Mouse (Mus musculus): Measurements from ENCODE around the gene Rnft2. TPM values are rescaled to one million over a fixed set of nuclear protein-coding genes. Genes with fewer than 3 reads are reported as not detected.

The Rnft2 gene
- total RNA-seq, 2 experiments from 2014 or later = 1.0 to 1.8 TPM

DNA sequence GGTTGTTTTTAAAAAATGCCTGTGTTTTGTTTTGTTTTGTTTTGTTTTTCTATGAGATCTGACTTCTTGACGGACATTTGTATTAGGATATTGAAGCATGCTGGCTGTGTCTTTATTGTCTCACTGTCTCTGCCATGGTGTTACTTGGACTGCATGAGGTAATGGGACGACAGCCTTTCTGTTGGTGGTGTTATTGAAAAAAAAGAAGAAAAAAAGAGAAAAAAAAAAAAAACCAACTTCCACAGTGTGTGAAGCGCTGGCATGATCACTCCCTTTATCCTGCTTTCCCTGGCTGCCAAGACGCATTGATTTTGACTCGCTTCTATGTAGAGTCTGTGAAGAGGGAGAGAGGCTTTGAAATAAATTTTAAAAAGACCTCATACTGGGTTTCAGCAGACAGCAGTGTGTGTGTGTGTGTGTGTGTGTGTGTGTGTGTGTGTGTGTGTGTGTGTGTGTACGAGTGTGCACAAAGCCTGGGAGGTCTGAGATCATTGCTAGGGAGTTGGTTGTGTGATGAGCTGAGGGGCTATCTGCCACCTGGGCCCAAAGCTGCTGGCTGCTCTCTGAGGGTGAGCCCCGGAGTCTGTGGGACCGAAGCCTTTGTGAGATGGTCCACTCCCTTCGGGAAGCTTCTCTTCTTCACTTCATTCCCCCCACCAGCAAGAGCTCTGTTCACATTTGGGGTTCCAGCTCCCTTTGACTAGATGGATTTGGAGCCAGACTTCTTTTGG, 57.8 kb downstream of the Rnft2 start:
- intact Hi-C loops (cut with DNase I) = no loop called here
- no peak for DNase-seq

DNA sequence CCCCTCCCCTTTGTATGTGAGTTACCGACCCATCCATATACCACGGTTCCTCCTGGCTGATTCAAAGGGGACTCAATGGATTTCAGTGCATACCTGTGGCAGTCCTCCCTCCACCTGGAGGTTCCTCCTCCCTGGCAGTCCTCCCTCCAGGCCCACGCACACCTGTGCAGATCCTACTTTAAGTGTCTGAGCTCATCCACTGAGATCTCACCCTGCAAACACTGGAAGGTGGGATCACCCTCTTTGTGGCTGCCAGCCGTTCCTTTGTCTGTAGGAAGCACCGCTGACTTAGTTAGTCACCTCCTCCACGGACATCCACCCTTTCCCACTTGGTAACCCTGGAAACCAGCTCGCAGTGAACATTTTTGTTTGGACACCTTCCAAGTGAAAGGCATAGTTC, 67.3 kb downstream of the Rnft2 start:
- intact Hi-C loops (cut with DNase I) = no loop called here
- no peak for DNase-seq

DNA sequence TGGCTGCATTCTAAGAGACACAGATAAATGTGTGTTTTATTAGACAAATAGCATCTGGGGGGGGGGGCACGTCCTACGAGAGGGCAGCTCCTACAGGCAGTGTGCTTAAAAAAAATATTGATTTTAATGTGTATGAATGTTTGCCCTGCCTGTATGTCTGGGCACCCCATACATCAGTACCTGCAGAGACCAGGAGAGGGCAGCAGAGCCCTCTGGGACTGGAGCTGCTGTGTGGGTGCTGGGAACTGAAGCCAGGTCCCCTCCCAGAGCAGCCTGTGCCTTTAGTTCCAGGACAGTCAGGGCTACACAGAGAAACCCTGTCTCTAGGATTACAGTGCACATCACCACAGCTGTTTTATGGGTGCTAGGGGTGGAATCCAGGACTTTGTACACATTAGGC, 69.8 kb downstream of the Rnft2 start:
- intact Hi-C loops (cut with DNase I) = no loop called here
- DNase-seq = no peak

DNA sequence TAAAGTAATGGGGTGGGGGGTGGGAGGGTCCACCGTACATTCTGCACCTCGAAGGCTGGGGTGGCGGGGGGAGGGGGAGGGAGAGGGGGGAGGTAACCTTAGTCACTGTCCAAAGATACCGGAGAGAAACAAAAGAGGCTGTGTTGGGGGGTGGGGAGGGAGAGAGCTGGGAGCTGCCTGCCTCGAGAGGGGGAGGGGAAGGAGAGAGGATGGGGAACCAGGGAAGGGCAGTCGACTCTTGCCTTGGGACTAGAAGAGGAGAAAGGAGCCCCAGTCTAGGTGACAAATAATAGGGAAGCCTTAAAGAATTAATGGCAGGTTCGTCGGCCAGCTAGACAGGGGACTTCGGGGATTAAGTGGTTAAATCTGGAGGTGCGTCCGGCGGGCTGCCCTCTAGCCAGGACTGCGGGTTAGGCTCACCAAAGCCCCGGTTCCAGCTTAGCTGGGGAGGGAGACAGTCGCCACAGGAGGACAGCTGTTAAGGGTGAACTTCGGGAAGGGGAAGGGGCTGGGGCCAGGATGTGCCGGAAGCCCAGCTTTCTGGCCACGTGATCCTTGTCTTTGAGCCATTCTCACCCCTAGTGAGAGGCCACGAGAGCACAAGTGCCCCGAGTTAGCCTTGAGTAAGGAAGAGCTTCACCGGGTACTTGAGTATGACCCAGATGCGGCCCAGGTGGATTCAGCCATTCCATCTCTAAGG, 70.5 kb downstream of the Rnft2 start:
- intact Hi-C loops (cut with DNase I) = loop anchor here (5.0 kb wide), 1 partner anchor 73 kb away; the partner anchor contains the start of genes 2410131K14Rik and Rnft2

DNA sequence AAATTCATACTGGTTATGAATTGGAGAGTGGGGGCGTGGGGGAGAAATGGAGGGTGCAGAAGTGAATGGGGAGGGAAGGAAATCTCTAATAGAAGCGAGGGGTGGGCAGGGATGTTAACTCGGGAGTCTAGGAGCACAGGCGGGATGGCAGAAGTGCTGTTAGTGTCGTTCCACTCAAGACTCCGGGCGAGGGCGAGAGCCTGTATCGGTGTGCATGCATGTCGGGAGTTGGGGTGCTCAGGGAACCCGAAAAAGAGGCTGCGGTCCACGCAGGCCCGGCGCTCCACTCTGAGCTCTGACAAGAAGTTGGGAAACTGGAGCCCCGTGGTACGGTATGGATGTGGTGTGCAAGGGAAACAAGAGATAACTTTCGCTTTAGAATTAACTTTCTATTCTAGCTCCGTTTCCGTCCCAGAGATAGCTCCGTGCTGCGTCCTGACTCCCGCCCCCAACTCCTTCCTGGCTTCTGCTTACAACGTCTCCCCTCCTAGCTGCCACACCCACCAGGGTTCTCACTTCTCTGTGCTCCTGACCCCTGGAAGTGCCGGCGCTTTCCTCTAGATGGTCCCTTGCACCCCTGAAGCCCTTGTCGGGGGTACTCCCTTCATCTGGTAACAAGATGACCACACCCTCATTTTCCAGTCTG, 72.7 kb downstream of the Rnft2 start:
- no peak for DNase-seq
- intact Hi-C loops (cut with DNase I) = loop anchor here (5.0 kb wide), 1 partner anchor 75 kb away; the partner anchor contains the start of genes 2410131K14Rik and Rnft2

More for the DNA sequence above, 70.5 kb downstream of the Rnft2 start:
- no peak for DNase-seq

DNA sequence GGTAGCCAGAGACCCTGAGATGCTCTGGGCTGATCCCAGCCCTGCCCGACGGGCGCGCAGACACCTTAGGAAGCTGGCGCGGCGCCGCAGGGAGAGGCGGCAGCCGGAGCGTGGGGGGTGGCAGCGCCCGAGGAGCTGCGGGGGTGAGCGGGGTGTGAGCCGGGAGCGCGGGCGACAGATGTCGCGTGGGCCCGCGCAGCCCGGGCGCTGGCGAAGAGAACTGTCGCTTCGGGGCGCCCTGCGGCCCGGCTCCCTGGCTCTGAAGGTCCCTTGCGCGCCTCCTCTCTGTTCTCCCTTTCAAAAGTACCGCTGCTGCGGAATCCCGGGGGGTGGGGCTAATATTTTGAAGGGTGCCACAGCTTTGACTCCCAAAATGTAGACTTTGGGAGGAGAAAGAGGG, 73.3 kb downstream of the Rnft2 start:
- peak in 1 of 2 experiments; percentile 19 for DNase-seq
- intact Hi-C loops (cut with DNase I) = loop anchor here (5.0 kb wide), 1 partner anchor 76 kb away; the partner anchor contains the start of genes 2410131K14Rik and Rnft2

DNA sequence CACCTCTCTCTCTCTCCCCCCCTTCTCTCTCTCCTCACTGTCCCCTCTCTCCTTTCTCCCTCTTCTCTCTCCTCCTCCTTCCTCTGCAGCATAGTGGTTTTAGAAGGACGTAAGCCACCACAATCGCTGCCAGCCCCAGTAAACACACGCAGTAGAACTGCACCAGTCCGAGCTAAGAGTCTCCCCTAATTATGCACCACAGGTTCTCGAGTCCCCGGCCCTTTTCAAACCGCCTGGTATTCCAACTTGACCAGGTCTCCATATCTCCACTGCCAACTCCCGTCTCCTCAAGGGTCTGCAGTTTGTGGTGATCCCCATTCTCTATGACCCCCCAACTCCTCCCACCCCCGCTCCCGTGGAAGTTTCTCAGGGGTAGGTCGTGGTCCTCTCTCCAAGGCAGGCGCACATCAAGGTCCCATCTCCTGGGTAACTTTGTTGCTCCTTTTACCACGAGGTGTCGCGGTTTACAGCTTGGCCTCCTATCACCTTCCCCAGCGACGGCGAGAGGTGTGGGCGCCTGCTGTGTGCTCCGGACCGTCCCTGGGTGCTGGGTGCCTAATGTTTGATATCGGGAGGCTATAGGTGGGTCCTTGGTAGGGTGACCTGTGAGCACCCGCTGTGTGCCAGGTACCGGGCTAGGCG, 73.9 kb downstream of the Rnft2 start:
- intact Hi-C loops (cut with DNase I) = loop anchor here (5.0 kb wide), 1 partner anchor 76 kb away; the partner anchor contains the start of genes 2410131K14Rik and Rnft2
- peak in 1 of 2 experiments; percentile 34 for DNase-seq

DNA sequence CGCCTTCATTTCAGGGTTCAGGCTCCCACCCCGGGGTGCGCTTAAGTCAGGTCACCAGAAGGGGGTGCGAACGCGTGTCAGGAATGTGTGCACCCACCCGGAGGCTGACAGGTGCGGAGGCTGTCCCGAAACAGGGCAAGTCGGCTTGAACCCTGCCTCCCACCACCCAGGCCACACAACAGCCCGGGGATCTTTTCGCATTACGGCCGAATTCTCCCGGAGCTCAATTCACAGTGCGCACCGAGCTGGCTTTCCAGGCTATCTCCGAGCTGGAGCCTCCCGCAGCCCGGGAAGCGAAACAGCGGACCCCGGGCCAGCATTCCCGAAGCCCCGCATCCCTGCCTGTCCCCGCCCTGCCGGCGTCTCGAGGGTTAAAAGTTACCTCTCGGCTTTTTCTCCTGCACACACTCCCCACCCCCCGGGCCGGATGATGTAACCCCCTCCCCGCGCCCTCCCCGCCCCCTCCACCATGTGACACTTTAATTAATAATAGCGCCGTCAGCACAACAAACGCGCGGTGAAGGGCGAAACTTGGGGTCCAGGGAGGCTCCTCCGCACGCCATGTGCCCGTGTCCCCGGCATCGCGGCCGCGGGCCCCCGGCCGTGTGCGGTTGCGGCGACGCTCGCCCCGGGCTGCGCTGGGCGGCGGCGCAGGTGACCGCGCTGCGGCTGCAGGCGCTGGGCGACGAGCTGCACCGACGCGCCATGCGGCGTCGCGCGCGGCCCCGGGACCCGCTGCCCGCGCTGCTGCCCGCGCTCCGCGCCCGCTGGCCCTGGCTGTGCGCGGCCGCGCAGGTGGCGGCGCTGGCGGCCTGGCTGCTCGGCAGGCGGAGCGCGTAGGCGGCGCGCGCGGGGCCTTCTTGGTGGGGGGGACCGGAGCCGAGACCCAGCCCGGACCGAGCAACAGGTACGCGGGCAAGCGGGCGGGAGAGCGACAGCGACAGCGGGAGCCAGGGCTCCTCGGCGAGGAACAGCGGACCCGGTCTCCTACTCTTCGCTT, 75.4 kb downstream of the Rnft2 start:
- intact Hi-C loops (cut with DNase I) = loop anchor here (5.0 to 10.0 kb wide), 2 partner anchors 78 to 565 kb away; partner anchors contain the start of genes 2410131K14Rik and Rnft2
- peak in 1 of 2 experiments; percentile 33 for DNase-seq

DNA sequence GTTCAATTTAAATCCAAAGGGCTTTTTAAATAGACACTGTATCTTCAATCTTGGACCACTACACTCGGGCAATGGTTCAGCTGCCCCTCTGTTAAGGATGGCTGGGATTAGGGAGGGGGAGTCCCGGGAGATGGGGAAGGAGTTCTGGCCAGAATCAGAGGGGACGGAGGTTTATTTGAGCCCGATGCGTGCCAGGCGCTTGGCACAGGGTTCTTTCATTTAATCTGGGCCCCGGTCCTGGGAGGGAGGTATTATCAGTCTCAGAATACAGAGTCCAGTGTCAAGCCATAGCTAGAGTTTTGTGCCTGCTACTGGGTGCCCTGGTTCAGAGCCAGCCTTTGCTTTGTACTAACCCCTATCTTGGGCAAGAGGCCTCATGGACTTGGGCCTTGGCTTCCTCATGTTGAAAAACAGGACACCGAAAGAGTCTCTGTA, 77.3 kb downstream of the Rnft2 start:
- intact Hi-C loops (cut with DNase I) = loop anchor here (10.0 kb wide), 1 partner anchor 567 kb away; no protein-coding TSS in a partner anchor

DNA sequence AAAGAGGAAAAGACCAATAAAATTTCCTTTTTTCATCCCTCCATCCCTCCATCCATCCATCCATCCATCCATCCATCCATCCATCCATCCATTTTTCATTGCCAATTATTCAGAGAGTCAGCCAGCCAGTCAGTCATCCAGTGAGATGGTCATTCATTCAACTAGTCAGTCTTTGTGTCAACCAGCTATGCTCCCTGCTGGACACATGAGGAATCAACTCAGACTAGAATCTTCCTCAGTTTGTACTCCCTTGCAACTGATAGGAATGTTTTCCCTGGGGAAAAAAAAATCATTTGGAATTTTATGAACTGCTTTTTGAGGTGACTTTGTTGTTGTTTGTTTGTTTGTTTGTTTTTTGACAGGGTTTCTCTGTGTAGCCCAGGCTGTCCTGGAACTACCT, 79.5 kb downstream of the Rnft2 start:
- DNase-seq = no peak
- intact Hi-C loops (cut with DNase I) = loop anchor here (2.0 to 10.0 kb wide), 2 partner anchors 49 to 569 kb away; no protein-coding TSS in a partner anchor

More for the DNA sequence above, 77.3 kb downstream of the Rnft2 start:
- DNase-seq = no peak

DNA sequence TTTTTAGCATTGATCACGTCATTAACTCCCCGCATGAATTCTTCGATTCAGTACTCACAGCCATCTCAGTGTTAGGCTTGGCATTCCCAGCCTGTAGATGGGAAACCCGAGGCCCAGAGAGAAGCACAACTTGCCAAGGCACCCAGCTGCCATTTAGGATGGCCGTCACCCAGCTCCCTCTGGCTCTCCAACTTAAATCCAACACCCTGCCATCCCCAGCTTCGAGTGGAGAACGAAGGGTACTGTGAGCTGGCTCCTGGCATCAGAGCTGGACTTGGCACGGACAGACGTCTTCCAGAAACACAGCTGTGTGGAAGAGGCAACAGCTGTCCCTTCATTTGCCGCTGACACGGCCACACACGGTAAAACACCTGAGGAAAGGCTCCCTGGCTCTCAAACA, 80.3 kb downstream of the Rnft2 start, which contains the start of gene Hrk:
Gene Hrk, plus strand, starts transcription at position 68 of the 400 bp plus-strand sequence.
- intact Hi-C loops (cut with DNase I) = loop anchor here (2.0 to 10.0 kb wide), 2 partner anchors 48 to 570 kb away; no protein-coding TSS in a partner anchor
- DNase-seq = no peak

DNA sequence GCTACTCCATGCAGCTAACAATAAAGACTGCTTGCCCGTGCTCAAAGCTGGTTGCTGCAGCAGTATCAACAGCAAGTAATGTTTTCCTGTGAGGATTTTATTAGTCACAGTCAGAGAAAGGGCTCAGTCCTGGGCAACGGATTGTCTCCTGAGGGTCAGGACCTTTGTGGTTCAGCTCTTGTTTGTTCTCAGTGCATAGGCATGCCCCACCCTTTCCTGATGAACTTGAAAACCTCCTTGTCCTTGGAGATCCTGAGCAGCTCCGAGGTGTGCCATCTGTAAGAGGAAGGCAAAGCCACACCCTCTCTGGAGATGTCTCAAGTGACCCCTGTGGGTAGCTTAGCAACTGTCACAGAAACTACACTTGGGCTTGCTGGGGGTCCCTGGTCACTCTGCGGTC, 84.2 kb downstream of the Rnft2 start:
- intact Hi-C loops (cut with DNase I) = loop anchor here (10.0 kb wide), 1 partner anchor 574 kb away; no protein-coding TSS in a partner anchor
- no peak for DNase-seq

DNA sequence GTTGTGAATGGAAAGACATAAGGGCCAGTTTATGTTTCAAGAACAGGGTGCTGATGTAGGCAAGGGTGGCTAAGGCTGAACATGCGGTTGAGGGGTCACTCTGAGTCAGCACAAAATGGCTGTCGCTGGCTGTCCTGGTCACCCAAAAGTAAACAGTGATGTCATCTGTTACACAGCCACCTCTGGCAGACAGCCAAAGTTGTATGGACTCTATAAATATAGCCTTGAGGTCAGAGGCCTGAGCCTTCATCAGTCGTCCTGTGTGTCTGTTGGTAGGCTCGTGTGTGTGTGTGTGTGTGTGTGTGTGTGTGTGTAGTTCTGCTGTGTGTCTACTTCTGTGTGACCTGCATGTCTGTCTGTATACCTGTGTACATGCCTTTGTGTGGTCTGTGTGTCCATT, 87.9 kb downstream of the Rnft2 start:
- no peak for DNase-seq
- intact Hi-C loops (cut with DNase I) = loop anchor here (5.0 kb wide), 1 partner anchor 60 kb away; no protein-coding TSS in a partner anchor

DNA sequence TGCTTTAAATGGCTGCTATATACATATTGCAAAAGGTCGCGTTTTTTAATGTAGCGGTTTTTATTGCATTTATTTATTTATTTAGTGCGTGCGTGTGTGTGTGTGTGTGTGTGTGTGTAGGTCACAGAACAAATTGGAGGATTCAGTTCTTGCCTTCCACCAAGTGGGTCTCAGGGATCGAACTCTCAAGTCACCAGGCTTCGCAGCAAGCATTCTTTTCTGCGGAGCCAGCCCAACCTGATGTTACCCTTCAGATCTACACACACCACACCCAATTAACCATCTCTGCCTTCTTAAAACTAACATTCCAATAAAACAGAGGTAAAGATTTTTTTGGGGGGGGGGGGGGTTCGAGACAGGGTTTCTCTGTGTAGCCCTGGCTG, 89.4 kb downstream of the Rnft2 start:
- DNase-seq = no peak
- intact Hi-C loops (cut with DNase I) = loop anchor here (5.0 kb wide), 1 partner anchor 58 kb away; no protein-coding TSS in a partner anchor

DNA sequence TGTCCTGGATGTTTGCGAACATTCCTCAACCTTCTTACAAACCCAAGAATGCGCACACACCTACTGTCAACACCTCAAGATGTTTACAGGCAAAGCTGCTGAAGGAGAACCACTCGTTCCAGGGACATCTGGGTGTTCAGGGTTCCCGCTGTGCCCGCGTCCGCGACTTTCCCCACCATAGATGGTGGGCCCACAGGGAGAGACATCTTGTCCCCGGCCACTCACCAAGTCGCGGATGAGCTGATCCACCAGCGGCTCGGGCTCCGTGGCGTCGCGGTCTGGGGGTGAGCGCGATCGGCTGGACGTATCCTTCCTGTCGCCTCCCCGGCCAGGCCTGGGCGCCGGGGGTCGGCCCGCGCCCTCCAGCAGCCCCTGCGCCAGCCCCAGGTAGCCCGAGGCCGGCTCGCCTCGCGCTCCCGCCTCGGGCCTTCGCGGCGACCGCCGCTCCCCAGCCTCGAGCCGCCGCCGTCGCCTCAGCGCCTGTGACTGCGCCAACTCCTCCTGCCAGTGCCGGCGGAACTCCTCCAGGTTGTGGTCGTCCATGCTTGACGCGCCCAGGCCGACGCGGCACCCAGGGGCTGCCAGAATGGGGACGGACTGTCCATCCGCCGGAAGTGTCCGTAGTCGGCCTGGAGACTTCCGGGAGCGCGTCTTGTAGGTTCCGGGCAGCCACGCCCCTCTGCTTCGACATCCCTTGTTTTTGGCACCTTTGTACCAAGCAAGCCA, 89.9 kb downstream of the Rnft2 start, which contains the start of gene Fbxw8:
Gene Fbxw8, minus strand, starts transcription at position 626 of the 726 bp plus-strand sequence.
- DNase-seq = peak; percentile 87 to 93
- intact Hi-C loops (cut with DNase I) = loop anchor here (5.0 kb wide), 1 partner anchor 58 kb away; no protein-coding TSS in a partner anchor

DNA sequence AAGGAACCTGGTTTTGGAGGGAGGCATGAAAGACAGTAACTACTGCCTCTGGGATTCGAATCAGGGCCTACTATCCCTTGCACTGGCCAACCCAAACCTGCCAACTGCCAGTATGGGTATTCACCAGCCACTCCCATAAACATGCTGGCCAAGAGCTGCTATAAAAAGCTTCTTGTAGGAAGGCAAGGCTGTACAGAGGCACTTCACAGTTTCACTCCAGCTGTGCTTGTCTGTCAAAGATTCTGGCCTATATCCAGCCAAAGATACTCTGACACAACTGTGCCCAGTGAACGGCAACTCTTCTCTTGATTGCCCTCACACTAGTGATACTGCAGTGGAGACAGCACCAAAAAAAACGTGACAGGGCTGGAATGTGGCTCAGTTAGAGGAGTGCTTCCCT, 95.2 kb downstream of the Rnft2 start:
- intact Hi-C loops (cut with DNase I) = no loop called here
- DNase-seq = peak in 1 of 2 experiments; percentile 38

DNA sequence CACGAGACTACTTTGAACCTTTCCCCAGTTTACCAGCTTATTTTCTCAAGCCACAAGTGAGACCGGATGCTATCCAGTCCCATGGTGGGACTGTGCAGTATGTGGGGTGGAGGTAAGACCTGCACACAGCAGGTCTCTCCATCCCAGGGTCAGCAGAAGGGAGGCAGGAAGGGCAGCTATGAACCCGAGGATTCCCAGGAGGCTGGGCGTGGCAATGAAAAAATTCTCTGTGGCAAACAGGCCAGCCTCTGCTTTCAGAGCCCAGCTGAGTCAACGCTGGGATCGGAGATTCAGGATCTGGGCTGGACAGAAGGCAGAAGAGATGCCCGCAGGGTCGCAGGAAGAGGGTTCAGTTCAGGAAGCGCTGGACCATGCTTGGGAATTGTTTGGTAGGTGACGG, 97.7 kb downstream of the Rnft2 start:
- intact Hi-C loops (cut with DNase I) = no loop called here
- DNase-seq = peak in 1 of 2 experiments; percentile 21
